Mouse (Mus musculus) right cerebral cortex, postnatal 25 days (tissue): ENCODE results near the gene Klf12.

ENCODE experiments used
- DNase-seq: peaks from one replicate; pipeline ENCODE4 v3.0.0; 2022

The Klf12 gene

DNA sequence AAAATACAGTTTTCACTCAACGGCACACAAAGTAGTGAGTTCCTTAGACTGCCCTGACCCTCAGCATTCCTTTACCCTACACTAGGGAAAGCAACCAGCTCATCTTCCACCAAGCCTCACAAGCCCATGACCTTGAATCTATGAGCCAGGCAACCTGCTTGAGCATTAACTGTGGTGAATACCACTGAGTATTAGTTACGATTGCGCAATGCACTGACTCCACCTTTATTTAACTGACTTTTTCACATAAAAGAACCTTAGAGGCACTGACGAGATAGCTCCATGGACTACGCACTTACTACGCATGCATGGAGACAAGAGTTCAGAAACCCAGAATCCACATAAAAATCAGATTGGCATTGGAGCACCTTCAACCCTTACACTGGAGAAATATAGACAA lies 158.4 kb downstream of the Klf12 start:
- DNase-seq, result no peak

DNA sequence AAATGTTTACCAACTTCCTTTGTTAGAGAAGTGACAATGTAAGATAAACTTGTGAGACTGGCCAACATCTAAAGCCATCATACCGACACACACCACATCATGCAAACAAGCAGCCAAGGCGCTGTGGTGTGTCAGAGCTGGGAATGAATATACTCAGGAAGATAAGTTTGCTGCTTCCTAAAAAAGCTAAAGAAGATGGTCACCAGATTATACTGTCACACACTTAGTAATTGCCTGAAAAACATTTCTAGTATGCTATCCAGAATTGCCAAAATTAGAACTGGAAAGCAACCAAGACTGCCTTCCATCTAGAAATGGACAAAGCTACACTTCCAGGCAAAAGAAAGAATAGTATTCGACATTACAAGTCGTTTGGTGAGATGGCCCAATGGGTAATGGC lies 163.4 kb downstream of the Klf12 start:
- DNase-seq, result no peak

DNA sequence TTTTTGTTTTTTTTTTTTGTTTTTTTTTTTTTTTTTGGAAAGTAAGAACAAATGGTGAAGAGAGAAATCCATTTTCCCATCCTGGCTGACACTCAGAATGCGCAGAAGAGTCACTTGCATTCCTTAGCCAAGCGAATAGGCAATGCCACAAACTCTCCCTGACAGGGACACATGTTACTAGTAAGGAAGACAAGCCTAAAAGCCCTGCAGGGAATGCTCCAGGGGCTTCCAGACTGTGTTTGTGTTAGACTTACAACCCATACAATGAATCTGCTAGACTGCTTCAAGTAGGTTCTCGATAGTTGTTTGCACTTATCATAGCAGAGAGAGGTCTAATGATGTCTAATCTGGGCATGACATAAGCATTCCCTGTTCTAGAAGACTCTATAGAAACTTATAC lies 164.6 kb downstream of the Klf12 start:
- DNase-seq, result no peak

DNA sequence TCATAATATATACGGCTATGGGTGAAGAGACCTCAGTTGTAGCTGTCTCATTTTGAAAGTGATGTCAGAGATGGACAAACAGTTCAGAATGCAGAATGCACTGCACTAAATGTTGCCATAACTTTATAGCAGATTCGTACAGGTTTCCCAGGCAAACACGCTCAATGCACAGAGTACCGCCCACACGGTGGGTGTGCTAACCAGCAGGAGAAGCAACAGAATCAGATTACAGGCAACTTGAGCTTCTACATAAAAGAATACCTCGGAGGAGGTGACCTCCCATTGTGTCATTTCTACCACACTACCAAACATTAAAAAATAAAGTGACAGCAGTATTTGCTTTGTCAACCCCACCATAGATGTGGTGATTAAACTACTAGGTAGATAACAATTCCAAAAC lies 171.1 kb downstream of the Klf12 start:
- DNase-seq, result no peak

DNA sequence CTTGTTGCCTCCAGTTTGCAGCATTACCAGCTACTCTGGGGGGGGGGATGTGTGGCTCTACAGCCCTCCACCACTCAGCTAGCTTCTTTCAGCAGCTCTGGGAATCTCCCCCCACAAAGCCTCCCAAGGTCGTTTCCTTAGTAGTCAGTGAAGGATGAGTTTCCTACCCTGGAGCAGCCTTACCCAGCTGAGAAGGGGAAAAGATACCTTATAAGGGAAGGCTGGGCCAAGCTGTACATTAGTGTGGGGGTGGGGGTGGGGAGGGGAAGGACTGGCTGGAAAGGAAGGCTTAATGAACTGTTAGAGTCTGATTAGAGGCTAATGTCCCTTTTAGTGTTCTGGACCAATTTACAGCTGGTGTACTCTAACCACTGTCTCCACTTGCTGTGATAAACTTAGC lies 172.7 kb downstream of the Klf12 start:
- no peak for DNase-seq

DNA sequence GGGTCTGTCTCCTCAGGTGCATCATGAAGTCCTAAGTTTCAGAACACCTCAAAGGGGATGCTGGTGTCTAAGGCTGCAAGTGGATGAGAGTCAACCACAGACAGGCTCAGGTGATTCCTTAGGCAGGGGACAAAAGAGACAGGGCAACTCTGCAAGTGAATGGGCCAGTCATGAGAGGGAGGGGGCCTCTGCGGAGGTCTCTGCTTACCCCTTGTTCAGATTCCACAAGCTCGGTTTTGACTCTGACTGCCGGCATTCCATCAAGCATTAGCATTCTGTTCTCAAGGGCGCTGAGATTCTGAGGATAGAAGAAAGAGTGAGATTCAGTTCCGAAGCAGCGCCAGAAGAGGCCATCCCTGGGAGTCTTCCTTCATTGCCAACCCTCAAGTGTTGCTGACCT lies 174.9 kb downstream of the Klf12 start:
- no peak for DNase-seq

DNA sequence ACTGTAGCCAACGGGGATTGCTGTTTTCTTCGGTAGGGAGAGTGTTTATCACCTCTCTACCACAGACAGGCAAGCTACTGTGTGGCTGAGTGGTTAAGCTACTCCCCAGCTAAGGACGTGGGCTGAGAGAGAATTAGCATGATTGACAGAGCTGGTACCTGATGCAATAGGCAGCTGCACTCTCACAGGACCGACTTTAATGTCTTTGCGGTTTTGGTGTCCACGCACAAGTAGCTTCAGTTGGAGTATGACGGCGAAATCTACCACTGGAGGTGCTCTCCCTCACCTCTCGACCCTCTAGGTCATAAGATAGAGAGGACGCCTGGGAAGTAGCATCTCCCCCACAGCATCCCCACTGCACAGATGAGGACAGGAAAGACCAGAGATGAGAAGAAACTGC lies 178.9 kb downstream of the Klf12 start:
- no peak for DNase-seq

DNA sequence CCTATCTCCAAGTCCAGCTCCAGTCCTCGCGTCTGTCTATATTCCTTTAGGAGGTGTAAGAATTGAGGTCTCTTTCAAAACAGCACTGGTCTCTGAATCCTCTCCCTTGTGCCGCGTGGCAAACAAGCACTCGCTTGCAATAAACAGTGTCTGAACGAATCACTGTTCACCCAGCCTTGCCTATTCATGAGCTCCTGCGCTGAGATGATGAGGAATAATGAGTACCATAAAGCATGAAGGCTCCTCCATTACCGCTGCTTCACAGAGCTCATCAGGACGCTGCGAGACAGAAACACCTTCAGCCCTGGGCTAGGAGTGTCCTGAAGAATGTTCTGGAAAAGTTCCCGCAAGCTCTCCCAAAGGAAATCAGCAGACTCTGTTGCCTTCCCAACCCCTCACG lies 179.7 kb downstream of the Klf12 start:
- no peak for DNase-seq

DNA sequence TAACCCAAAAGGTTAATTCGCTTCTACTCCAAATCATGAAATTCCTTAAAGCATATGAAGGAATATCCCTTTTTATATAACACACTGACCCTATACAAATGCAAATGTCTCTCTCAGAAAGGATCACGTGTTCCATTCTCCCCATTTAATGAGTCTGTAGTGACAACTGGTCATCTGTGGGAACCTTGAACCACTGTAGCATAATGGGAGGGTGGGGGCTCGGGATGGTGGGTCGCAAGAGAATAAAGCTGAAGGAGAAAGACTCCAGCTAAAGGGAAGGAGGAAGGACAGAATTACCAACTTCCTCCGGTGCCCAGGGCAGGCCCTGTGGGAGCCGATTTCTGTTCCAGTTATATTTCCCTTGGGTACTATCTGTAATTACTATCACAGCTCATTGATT lies 180.7 kb downstream of the Klf12 start:
- no peak for DNase-seq

DNA sequence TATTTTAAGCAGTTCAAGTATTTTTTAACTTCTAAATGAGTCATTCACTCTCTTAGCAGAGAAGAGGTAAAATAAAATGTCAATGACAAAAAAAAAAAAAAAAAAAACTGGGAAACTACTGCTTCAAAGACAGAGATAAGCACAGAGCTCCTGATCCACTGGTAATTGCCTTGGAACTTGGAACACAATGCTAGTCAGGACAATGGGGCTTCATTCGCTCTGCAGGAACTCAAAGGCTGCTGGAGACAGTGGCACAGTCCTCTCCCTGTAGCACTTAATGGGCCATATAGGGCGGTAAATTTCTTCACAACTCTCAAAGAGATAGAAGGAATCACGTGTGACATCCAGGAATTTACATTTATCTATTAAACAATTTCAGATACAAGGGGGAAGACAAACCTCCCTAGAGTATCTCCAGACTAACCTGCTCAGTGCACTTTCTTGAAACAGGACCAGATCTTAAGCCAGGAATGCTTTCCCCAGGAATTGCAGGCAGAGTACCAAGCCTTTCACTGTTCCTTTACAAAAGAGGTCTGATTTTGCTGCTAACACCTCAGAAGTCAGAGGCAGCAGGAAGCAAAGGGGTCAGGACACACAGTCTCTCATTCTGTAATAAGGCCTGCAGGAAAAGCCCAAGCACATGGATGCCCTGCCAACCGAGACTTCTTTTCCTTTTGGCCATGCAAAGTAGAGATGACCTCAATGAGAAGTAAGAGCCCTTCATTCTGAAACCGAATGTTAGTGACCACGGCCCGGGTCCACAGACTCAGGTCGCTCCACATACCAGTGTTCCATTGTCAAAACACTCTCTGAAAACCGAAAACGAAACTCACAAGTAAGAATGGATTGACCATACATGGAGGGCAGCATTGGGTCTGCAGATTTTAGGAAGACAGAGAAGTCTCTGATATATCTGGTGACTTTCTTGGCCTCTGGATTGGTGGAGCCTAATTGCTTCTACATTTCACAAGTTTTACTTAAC lies 187.0 kb downstream of the Klf12 start:
- DNase-seq, result no peak

DNA sequence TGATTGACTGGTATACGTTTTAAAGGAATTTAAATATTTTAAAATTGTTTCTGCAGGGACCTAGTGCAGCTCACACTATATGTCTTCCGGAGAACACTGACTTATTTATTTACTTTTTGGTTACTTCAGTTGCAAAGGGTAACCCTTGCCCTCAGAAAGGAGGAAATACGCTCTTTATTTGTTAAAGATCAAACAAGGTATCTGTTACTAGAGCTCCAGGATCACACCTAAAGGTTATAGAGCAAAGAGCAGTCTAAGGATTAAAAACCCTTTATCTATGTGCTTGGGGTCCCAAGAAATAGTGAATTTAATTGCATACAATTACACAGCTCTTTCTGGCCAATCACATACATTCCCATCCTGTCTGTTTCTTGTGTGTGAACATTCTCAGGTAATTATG lies 188.7 kb downstream of the Klf12 start:
- no peak for DNase-seq

DNA sequence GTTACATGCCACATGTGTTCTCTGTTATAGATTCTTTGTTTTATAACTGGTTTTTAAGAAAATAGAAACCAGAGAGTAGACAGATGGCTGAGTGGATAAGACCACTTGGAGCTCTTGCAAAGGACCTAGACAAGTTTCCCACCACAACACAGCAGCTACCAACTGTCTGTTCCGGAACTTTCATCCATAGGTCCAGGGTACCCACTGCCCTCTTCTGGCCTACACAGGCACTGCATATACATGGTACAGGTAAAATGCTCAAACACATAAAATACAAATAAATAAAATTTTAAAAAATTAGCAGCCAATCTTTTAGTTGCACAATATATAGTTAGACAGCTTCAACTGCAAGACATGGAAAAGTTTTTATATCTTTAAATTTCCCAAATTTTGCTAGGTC lies 194.0 kb downstream of the Klf12 start:
- DNase-seq, result no peak

DNA sequence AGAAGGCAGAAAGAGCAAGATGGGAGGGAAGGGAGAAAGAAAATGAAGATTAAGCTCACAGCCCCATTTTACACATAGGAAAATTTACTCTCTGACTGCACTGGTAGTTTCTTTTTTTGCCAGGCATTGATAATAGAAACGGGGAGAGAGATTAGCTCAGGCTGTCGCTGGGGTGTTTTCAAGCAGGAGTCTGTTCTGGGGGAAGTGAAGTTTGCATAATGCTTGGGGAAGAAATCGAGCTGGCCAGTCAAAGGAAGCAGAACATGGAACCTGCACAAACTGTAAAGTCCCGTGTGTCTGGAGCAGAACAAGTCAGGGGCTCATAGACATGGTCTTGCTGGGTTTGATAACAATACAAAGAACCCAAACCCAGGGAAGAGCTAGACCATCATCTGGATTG lies 204.9 kb downstream of the Klf12 start:
- no peak for DNase-seq

DNA sequence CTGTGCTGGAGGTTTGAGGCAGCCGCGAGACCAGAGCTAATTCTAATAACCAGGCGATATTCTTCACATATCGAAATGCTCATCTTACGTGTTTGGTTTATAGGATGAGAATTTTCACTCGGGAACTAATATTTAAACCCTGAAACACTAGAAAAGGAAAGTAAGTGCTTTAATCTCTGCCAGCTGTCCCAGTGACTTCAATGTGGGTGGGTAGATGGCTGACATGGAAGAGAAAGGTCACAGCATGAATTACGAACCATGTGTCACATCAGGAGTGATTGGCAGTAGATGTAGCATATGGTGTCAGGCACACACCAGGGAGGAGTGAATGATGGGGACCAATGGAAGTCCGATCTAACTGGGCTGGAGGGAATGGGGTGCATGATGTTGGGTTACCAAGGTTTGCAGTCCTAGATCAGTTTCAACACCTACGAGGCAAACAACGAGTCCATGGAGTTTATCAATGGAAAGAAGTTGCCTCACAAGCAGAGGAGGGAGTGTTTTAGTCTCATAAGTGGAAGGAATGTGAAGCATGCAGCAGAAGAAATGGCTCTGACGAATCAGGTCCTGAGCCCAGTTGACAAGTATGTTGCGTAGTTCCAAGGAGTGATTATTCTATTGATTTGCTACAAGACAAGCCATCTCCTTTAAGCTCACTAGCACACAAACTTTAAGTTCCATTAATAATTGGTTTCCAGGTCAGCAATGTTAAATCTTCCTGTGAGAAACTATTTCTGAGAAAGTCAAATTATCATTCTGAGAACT lies 211.9 kb downstream of the Klf12 start:
- no peak for DNase-seq

DNA sequence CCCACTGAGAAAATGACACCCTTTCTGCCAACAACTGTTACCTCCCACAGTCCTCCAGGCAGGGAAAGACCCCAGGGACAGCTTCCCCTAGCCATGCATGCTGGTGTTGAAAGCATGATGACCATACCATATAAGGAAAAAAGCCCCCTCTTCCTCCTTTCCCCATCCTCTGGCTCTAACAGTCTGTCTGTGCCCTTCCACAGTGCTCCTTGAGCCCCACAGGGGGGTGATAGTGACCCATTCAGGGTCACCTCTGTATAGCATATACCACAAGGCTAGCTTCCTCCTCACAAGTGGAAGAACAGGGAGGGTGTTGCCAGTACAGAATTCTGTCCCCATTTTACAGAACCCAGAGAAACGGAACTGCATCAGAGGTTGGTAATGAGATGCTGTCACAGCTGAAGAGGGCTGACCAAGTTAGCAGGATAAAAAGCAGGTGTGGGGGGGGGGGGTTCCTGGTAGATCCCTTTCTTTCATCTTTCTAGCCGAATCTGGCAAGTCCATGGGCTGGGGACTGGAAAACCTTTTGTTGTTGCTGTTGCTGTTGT lies 214.9 kb downstream of the Klf12 start:
- DNase-seq, result no peak

DNA sequence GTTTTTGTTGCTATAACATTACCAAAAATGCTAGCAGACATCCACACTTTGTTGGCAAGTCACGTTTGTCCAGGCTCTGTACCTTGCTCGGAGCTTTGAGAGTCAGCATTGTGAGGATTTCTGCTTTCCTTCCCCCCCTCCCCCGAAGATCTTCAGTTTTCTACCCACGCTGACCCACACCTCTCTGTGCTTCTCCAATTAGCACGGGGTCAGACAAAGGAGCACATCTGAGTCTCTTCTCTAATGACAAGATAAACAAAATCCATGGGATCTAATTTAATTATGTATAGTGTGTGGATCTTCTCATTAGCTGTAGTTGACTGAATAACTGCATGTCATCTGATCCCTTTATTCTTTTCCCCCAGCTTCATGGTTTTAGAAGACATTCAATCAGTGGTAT lies 215.8 kb downstream of the Klf12 start:
- DNase-seq, result no peak

DNA sequence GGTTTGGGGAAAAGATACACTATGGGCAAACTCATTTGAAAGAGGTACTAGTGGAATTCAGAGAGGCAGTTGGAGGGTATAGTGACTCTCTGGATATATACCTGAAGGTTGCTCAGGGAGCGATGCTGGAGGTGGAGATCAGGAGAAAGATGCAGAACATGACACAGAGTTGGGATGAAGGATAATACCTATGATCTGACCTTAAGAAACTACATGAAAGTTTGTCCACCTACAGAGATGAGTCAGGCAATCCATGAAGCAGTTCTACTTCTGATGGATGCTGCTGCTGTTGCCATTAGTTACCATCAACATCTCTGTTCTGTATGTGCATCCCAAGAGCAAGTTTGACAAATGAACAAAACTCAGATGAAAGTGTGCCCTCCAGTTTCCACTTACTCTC lies 222.0 kb downstream of the Klf12 start:
- DNase-seq, result no peak

DNA sequence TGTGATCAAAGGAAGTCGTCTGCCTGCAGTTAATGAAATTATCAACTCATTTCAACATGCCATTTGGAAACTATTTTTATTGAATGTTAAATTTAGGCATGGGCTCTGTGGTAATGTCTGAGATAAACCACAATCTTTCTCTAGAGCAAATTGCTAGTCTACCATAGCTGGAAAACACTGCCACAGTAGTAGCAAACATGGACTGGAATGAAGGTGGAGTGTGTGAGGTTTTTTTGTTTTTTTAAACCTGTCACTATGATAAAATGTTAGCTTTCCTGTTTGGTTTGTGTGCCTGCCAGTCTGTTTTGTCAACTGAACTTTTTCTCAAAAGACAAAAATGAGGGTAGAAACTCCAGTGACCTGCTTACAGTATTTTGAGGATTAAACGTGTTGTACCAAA lies 230.3 kb downstream of the Klf12 start:
- no peak for DNase-seq

DNA sequence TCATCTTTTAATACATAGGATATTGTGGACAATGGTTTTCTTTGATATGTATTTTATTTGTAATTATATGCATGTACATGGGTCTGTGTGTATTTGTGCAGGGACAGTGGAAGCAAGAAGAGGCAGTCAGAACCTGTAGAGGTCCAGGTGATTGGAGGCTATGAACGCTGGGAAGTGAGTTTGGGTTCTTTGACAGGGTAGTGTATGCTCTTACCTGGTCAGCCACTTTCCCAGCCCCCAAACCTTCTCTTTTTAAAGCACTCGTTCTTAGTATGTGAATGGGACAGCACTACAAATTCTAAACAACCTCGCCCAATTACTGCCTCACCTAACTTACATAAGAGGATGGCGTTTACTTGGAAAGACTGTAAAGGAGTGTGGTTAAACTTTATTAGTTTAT lies 231.0 kb downstream of the Klf12 start:
- no peak for DNase-seq

DNA sequence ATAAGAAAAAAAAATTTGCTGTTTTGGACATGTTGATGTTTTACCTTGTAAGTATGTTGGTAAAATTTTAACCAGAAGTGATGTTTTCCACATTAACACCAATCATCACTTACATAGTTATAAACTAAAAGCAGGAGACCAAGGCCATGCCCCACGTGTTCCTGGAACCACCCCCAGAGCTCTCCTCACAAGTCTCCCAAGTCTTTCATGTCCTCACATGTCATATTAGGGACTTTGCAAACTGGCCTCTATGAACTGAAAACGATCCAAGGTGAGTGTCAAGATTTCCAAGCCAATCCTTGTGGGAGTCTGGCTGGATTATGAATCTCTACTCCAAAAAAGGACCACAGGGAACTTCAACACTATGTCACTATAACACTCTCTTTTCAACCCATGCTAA lies 231.6 kb downstream of the Klf12 start:
- DNase-seq, result no peak

DNA sequence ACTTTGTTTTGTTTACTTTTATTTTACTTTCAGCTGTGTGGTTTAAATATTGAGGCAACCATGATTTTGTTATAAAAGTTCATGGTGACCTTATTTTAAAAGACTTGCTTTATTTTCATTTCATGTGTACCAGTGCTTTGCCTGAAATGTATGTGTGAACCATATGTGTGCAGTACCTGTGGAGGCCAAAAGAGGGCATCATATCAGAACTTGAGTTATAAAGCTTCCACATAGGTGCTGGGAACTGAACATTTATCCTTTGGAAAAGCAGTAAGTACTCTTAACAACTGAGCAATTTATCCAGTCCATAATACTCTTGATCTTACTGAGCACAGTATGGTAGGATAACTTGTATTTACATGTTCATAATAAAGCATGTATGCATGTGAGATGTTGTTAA lies 239.0 kb downstream of the Klf12 start:
- no peak for DNase-seq

DNA sequence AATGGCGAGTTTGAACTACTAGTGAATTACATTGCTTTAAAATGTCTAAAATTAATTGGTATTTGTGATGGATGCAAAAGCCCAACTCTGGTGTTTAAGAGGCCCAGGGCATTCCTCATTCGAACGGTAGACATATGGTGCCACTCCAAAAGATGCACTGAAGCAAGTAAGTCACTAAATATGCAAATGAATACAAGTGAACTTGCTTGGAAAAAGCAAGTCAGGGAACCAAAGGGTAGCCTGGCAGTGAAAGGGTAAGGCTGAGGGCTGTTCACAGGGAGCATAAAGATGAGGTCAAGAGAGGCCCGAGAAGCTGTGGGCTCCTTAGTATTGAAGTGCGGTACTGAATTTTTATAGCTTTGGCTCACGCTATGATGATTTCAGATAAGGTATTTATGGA lies 242.7 kb downstream of the Klf12 start:
- DNase-seq, result no peak

DNA sequence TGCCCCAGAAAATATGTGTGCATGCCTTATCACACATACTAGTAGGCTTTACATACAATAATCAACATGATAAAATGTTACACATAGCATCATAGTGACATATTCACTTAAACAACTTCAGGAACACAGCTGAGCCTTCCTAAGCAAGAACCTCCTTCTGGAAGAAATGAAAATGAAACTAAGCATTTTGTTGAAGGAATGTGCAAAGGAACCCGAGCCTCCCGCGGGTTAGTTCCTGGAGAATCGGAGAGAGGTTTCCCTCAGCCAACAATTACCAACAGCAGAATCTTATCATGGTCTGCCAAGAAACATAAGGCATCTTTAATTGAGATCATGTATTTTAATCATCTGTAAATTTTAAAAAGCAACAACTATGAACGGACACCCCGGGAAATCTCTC lies 257.8 kb downstream of the Klf12 start:
- DNase-seq, result no peak

DNA sequence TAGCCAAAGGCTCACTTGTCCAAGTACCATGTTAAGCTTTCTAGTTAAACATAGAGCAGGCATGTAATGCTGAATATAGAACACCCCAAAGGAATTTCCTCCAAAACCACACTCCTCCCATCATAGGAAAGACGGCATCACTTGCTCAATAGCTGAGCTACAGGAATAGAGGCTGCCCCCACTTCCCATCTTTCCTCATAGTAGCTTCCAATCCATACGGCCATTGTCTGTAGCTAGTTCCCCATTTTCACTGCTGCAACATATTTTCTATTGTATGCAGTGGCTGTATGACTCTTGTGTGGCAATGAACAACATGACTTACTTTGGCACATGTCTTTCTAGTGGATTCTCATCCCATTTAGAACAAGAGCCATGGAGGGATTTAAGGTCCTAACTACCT lies 267.3 kb downstream of the Klf12 start:
- DNase-seq, result no peak
